Mouse (Mus musculus): ENCODE data around the gene Lrrc61.

GRCm38 (mm10) chr6:48554280-48555103 is at the start of gene Lrrc61:
- TF ChIP-seq GATA1 (IDR thresholded peaks at IDR 0.05; ENCODE audit: low read length): no peak
- TF ChIP-seq TAL1 (IDR thresholded peaks at IDR 0.05; ENCODE audit: low read length): no peak
